Mouse (Mus musculus): ENCODE data around the gene Plpp7. TPM values are rescaled to one million over a fixed set of nuclear protein-coding genes. Genes with fewer than 3 reads are reported as not detected.

Gene Plpp7
- polyA plus RNA-seq, 1 experiment, result not detected

DNA sequence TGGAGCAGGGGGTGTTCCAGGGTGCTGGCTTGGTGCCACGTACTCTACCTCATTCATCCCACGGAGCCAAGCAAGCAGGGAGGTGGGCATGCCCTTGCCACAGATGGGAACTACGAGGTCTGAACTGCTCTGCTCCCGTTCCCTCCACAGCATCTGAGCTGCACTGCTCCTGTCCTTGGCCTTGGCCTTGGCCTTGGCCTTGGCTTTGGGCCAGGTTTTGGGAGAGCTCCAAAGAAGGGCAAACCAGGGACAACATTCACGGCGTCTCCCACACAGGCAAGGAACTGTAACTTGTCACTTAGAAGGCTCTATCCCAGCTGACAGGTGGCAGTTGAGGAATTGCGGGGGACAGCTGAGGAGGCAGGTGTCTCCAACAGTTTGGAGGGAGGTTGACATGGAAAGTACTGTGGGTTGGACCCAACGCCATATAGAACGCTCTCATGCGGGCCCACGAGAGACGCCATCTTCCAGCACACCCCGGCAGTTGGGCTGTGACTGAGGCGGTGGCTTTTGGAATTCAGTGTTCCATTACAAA lies 16.1 kb upstream of the Plpp7 start:
- TF ChIP-seq CTCF (IDR thresholded peaks at IDR 0.05; ENCODE audit: insufficient read depth, low read depth, low read length) (no peak), POLR2A (IDR thresholded peaks at IDR 0.05; ENCODE audit: insufficient read depth, low read depth, low read length) (no peak)
- Histone ChIP-seq H3K4me3 (ENCODE audit: insufficient read depth, low read depth, low read length) (no peak overlapping the region), H3K4me1 (ENCODE audit: control insufficient read depth, insufficient read depth, low read length) (0 out of 2 replicates have a peak, but pooled peaks cover 12% of the 10 kb centered on the region), H3K27ac (ENCODE audit: insufficient read depth, low read depth, low read length) (no peak overlapping the region)
- WGBS, result 89% methylated on average over 14 of the region's 14 CpGs

DNA sequence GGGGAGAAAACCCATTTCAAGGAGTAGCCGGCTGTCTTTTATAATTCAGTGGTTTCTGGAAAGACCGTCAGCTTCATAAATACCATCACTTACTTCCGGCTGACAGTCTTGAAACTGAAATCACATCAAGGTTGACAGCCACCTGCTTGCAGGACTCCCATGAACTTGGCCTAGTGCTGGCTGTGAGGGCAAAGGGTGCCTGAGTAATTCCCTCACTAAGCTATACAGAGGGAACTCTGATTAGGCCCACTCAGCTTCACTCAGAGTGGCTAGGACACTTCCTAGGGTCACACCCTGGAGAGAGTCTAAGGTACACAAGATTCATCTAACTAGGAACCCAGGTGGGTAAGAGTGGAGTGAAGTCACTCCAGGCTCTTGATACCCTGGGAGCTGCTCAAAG lies 14.6 kb upstream of the Plpp7 start:
- no peak overlapping the region for H3K4me3 ChIP-seq (ENCODE audit: insufficient read depth, low read depth, low read length)
- H3K4me1 ChIP-seq (ENCODE audit: control insufficient read depth, insufficient read depth, low read length), result 0 out of 2 replicates have a peak, but pooled peaks cover 8% of the 10 kb centered on the region
- no peak overlapping the region for H3K27ac ChIP-seq (ENCODE audit: insufficient read depth, low read depth, low read length)
- TF ChIP-seq CTCF (IDR thresholded peaks at IDR 0.05; ENCODE audit: insufficient read depth, low read depth, low read length) (no peak), POLR2A (IDR thresholded peaks at IDR 0.05; ENCODE audit: insufficient read depth, low read depth, low read length) (no peak)
- WGBS, result 98% methylated on average over 3 of the region's 3 CpGs

GRCm38 (mm10) chr2:32081296-32081929 lies 13.9 kb upstream of the Plpp7 start:
- Histone ChIP-seq H3K4me3 (ENCODE audit: insufficient read depth, low read depth, low read length) (no peak overlapping the region; the same call in 1 of the 2 replicates), H3K27ac (ENCODE audit: insufficient read depth, low read depth, low read length) (no peak overlapping the region), H3K4me1 (ENCODE audit: control insufficient read depth, insufficient read depth, low read length) (0 out of 2 replicates have a peak, but pooled peaks cover 8% of the 10 kb centered on the region)
- WGBS, result 91% methylated on average over 14 of the region's 14 CpGs
- no peak for TF ChIP-seq POLR2A (IDR thresholded peaks at IDR 0.05; ENCODE audit: insufficient read depth, low read depth, low read length)
- TF ChIP-seq CTCF (IDR thresholded peaks at IDR 0.05; ENCODE audit: insufficient read depth, low read depth, low read length), result no peak

GRCm38 (mm10) chr2:32082229-32082628 lies 13.1 kb upstream of the Plpp7 start:
- WGBS, result 77% methylated on average over 2 of the region's 2 CpGs
- TF ChIP-seq POLR2A (IDR thresholded peaks at IDR 0.05; ENCODE audit: insufficient read depth, low read depth, low read length), result no peak
- TF ChIP-seq CTCF (IDR thresholded peaks at IDR 0.05; ENCODE audit: insufficient read depth, low read depth, low read length), result no peak

DNA sequence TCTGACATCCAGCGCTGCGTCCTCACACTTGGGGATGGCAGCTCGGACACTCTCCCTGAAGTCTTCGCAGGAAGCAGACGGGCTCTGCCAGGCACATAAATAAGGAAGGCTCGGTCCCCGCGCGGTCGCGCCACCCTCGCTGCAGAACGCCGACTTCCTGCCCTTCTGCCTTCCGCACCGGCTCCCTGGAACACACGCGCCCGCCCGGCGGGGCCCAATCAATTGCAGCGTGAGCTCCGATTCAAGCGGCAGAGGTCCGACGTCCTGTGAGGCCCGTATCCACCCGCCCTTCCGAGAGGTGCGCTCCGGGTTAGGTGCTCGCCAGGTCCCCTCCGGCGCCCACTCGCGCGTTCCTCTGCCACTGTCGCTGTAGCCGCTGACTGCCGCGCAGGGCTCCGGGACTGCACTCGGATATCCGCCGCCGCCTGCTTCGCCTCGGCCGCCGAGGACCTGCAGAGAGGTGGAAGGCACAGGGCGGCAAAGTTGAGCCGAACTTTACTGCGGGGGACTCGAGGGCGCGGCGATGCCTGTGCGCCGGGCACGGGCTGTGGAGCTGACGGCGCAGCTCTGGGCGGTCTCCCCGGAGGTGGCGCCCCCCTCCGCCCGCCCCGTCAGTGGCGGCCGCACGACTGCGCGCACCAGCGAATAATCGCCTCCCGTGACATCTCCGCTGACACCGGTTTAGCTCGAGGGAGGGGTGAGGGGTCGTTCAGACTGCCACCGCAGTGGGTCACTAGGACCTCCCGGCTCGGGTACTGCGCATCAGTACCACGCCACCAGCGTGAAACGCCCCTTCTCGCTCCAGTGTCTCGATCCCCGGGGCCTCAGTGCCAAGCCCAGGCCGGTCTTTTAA lies 11.9 kb upstream of the Plpp7 start:
- H3K27ac ChIP-seq (ENCODE audit: insufficient read depth, low read depth, low read length), result no peak overlapping the region
- 1% methylated on average over 88 of the region's 91 CpGs for WGBS
- H3K4me1 ChIP-seq (ENCODE audit: control insufficient read depth, insufficient read depth, low read length), result peaks cover 13% of the 10 kb centered on the region
- TF ChIP-seq CTCF (IDR thresholded peaks at IDR 0.05; ENCODE audit: insufficient read depth, low read depth, low read length), result no peak
- no peak for TF ChIP-seq POLR2A (IDR thresholded peaks at IDR 0.05; ENCODE audit: insufficient read depth, low read depth, low read length)
- H3K4me3 ChIP-seq (ENCODE audit: insufficient read depth, low read depth, low read length), result peak overlapping the region; percentile 91

More at GRCm38 (mm10) chr2:32082229-32082628, 13.1 kb upstream of the Plpp7 start:
- H3K4me1 ChIP-seq (ENCODE audit: control insufficient read depth, insufficient read depth, low read length), result 0 out of 2 replicates have a peak, but pooled peaks cover 8% of the 10 kb centered on the region
- H3K27ac ChIP-seq (ENCODE audit: insufficient read depth, low read depth, low read length), result no peak overlapping the region
- H3K4me3 ChIP-seq (ENCODE audit: insufficient read depth, low read depth, low read length), result peak overlapping the region; percentile 3; the same call in 1 of the 2 replicates

DNA sequence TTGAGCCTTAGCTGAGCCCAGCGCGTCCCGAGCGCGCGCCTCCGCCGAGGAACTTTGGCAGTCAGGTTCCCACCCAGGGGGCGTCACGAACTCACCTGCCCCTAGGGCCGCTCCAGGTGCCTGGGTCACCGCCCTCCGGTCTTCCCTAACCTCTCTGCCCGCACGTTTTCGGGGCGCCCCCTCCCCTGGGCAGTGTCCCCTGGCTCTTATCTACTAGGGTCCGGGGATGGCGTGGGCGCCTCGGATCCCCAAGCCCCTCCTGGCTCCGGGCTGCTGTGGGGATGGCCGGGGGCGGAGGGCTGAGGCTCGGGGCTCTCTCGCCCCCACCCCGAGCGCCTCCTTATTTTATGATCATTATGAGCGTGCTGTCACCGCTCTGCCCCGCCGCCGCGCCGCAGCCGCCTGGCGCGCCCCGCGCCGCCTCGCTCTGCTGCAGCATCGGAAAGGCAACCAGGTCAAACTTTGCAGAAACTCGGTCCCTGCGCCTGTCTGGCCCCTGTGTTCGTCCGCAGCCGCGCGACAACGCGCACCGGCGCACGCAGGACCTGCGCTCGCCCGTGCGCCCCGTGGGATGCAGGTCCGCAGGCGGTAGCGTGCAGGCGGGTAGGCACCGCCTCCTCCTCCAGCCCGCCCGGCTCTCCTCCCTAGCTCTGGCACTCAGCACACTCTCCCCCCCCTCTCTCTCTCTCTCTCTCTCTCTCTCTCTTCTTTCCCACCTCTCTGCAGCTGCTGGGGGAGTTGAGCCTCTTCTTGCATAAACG lies 11.0 kb upstream of the Plpp7 start, which contains the start of gene Fam78a:
Gene Fam78a, minus strand, starts transcription at position 747 of the 761 bp plus-strand sequence.
- WGBS, result under 1% methylated on average over 67 of the region's 68 CpGs
- peak within 1 kb of the TSS; percentile 91 for H3K4me3 ChIP-seq (ENCODE audit: insufficient read depth, low read depth, low read length)
- H3K27ac ChIP-seq (ENCODE audit: insufficient read depth, low read depth, low read length), result no peak within 1 kb of the TSS

DNA sequence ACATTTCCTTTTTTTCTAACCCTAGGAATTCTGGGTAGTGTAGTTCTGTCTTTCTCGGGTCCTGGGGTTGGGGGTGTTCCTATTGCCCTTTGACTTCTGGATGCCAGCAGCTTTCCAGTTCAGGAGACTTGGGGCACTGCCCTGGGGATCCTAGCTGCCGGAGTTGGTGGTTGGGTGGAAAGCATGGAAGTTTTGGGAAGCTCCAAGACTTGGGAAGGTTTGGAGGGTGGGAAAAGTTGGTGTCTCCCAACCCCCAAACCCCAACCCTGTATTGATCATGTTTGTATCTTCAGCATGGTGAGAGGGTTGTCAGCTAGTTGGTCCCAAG lies 10.5 kb upstream of the Plpp7 start:
- Histone ChIP-seq H3K4me3 (ENCODE audit: insufficient read depth, low read depth, low read length) (peak overlapping the region; percentile 91), H3K4me1 (ENCODE audit: control insufficient read depth, insufficient read depth, low read length) (peaks cover 19% of the 10 kb centered on the region), H3K27ac (ENCODE audit: insufficient read depth, low read depth, low read length) (no peak overlapping the region)
- TF ChIP-seq POLR2A (IDR thresholded peaks at IDR 0.05; ENCODE audit: insufficient read depth, low read depth, low read length) (no peak), CTCF (IDR thresholded peaks at IDR 0.05; ENCODE audit: insufficient read depth, low read depth, low read length) (no peak)
- WGBS, result 18% methylated on average over 2 of the region's 2 CpGs

More for the DNA sequence above, 11.0 kb upstream of the Plpp7 start, which contains the start of gene Fam78a:
- TF ChIP-seq POLR2A (IDR thresholded peaks at IDR 0.05; ENCODE audit: insufficient read depth, low read depth, low read length) (no peak; the same call in 1 of the 2 replicates), CTCF (IDR thresholded peaks at IDR 0.05; ENCODE audit: insufficient read depth, low read depth, low read length) (no peak)
- peaks cover 19% of the 10 kb centered on the region for H3K4me1 ChIP-seq (ENCODE audit: control insufficient read depth, insufficient read depth, low read length)

GRCm38 (mm10) chr2:32085231-32085630 lies 10.1 kb upstream of the Plpp7 start:
- WGBS, result 78% methylated on average over 2 of the region's 2 CpGs
- TF ChIP-seq POLR2A (IDR thresholded peaks at IDR 0.05; ENCODE audit: insufficient read depth, low read depth, low read length), result no peak
- Histone ChIP-seq H3K27ac (ENCODE audit: insufficient read depth, low read depth, low read length) (no peak overlapping the region), H3K4me1 (ENCODE audit: control insufficient read depth, insufficient read depth, low read length) (peaks cover 19% of the 10 kb centered on the region), H3K4me3 (ENCODE audit: insufficient read depth, low read depth, low read length) (no peak overlapping the region)
